Mouse (Mus musculus) embryonic facial prominence, embryonic 15.5 days (tissue): ENCODE data around the gene Sirpa. TPM values are rescaled to one million over a fixed set of nuclear protein-coding genes. Genes with fewer than 3 reads are reported as not detected.

Source experiments
- ATAC-seq: fragments of 200-750 bp; cut with Nextera tagmentation; 2 replicates; pipeline ENCODE4 v1.8.0; 2017; ENCODE audit warnings: low read depth, moderate TSS enrichment; ENCODE audit not compliant: insufficient number of reproducible peaks, low FRiP score, low TSS enrichment
- H3K27ac ChIP-seq: fragments of 300-500 bp; sonication (generic); replicated peaks from 2 replicates; pipeline ENCODE4 v1.5.1; 2015; ENCODE audit warnings: mild to moderate bottlenecking, inconsistent platforms
- H3K27me3 ChIP-seq: fragments of 300-500 bp; sonication (generic); 2 replicates; pipeline ENCODE4 v1.6.1; 2015; ENCODE audit warnings: inconsistent platforms
- H3K36me3 ChIP-seq: fragments of 300-500 bp; sonication (generic); 2 replicates; pipeline ENCODE4 v1.6.1; 2015; ENCODE audit warnings: mild to moderate bottlenecking, inconsistent platforms
- H3K4me1 ChIP-seq: fragments of 300-500 bp; sonication (generic); 2 replicates; pipeline ENCODE4 v1.6.1; 2015; ENCODE audit warnings: inconsistent platforms
- H3K4me2 ChIP-seq: fragments of 300-500 bp; sonication (generic); replicated peaks from 2 replicates; pipeline ENCODE4 v1.6.1; 2015; ENCODE audit warnings: mild to moderate bottlenecking, inconsistent platforms
- H3K4me3 ChIP-seq: fragments of 300-500 bp; sonication (generic); replicated peaks from 2 replicates; pipeline ENCODE4 v1.5.1; 2015; ENCODE audit warnings: mild to moderate bottlenecking, inconsistent platforms
- H3K9ac ChIP-seq: fragments of 300-500 bp; sonication (generic); 2 replicates; pipeline ENCODE4 v1.6.1; 2015; ENCODE audit warnings: inconsistent platforms
- H3K9me3 ChIP-seq: fragments of 300-500 bp; sonication (generic); replicated peaks from 2 replicates; pipeline ENCODE4 v1.6.1; 2016; ENCODE audit warnings: inconsistent platforms
- WGBS: fragments of 180-500 bp; shearing (Covaris S2); methylation state at CpG from one replicate; pipeline ENCODE4 v1.1.7; 2015; 5-methylcytosine and 5-hydroxymethylcytosine counted together
- polyA plus RNA-seq: library from polyadenylated mRNA; unstranded; fragments of >200 nt; fragmentation: Nextera tagmentation; extraction: Ambion mirVana; gene quantifications from 2 replicates; pipeline ENCODE4 v1.2.1, GENCODE M21; 2015

The Sirpa gene
- polyA plus RNA-seq, 1 experiment from 2014 or later = 30.9 TPM

- WGBS = 78% methylated on average over 11 of the region's 11 CpGs
- 0 out of 2 replicates have a peak, but pooled peaks cover 4% of the 10 kb centered on the region for H3K27me3 ChIP-seq
- no peak overlapping the region for H3K9ac ChIP-seq
- no peak overlapping the region for H3K27ac ChIP-seq
- no peak overlapping the region for H3K4me2 ChIP-seq
- H3K9me3 ChIP-seq = no peaks in the 10 kb centered on the region
- no peak for ATAC-seq
- no peak overlapping the region for H3K4me3 ChIP-seq
- 0 out of 2 replicates have a peak, but pooled peaks cover 4% of the 10 kb centered on the region for H3K4me1 ChIP-seq
- H3K36me3 ChIP-seq = no peaks in the 10 kb centered on the region
Measured at GRCm38 (mm10) chr2:129585904-129586514, 6.6 kb upstream of the Sirpa start.

- Histone ChIP-seq H3K4me1 (peaks cover 8% of the 10 kb centered on the region), H3K27me3 (0 out of 2 replicates have a peak, but pooled peaks cover 4% of the 10 kb centered on the region), H3K9ac (no peak overlapping the region), H3K4me2 (no peak overlapping the region), H3K4me3 (no peak overlapping the region), H3K9me3 (no peaks in the 10 kb centered on the region), H3K36me3 (no peaks in the 10 kb centered on the region), H3K27ac (no peak overlapping the region)
- ATAC-seq = no peak
- 43% methylated on average over 3 of the region's 3 CpGs for WGBS
Measured at GRCm38 (mm10) chr2:129587241-129587640, 5.4 kb upstream of the Sirpa start.

- WGBS = 20% methylated on average over 7 of the region's 7 CpGs
- ATAC-seq = no peak
- H3K27ac ChIP-seq = no peak overlapping the region
- H3K27me3 ChIP-seq = 0 out of 2 replicates have a peak, but pooled peaks cover 4% of the 10 kb centered on the region
- no peak overlapping the region for H3K4me3 ChIP-seq
- H3K4me1 ChIP-seq = peaks cover 9% of the 10 kb centered on the region
- no peaks in the 10 kb centered on the region for H3K36me3 ChIP-seq
- no peak overlapping the region for H3K9ac ChIP-seq
- H3K4me2 ChIP-seq = no peak overlapping the region
- H3K9me3 ChIP-seq = no peaks in the 10 kb centered on the region
Measured at GRCm38 (mm10) chr2:129587825-129588251, 4.8 kb upstream of the Sirpa start.

- WGBS = 93% methylated on average over 4 of the region's 4 CpGs
Measured at GRCm38 (mm10) chr2:129591897-129592296, 738 bp upstream of the Sirpa start.

GRCm38 (mm10) chr2:129593141-129593875 lies 673 bp downstream of the Sirpa start:
- peak overlapping the region; percentile 94 for H3K27ac ChIP-seq

More at GRCm38 (mm10) chr2:129591897-129592296, 738 bp upstream of the Sirpa start:
- peak overlapping the region; percentile 71 for H3K4me3 ChIP-seq
- H3K4me2 ChIP-seq = peak overlapping the region; percentile 81
- H3K4me1 ChIP-seq = peaks cover 31% of the 10 kb centered on the region
- no peaks in the 10 kb centered on the region for H3K36me3 ChIP-seq
- H3K27me3 ChIP-seq = 0 out of 2 replicates have a peak, but pooled peaks cover 4% of the 10 kb centered on the region
- no peaks in the 10 kb centered on the region for H3K9me3 ChIP-seq
- H3K27ac ChIP-seq = peak overlapping the region; percentile 94
- ATAC-seq = no peak
- H3K9ac ChIP-seq = no peak overlapping the region

GRCm38 (mm10) chr2:129593876-129594421 lies 1.3 kb downstream of the Sirpa start:
- 5% methylated on average over 13 of the region's 13 CpGs for WGBS

More at GRCm38 (mm10) chr2:129593141-129593875, 673 bp downstream of the Sirpa start:
- peak; percentile 78 for ATAC-seq
- Histone ChIP-seq H3K4me2 (peak overlapping the region; percentile 81), H3K36me3 (no peaks in the 10 kb centered on the region), H3K27me3 (no peaks in the 10 kb centered on the region), H3K9me3 (no peaks in the 10 kb centered on the region), H3K9ac (peak overlapping the region; percentile 81), H3K4me1 (peaks cover 28% of the 10 kb centered on the region), H3K4me3 (peak overlapping the region; percentile 71)
- WGBS = under 1% methylated on average over 57 of the region's 77 CpGs

GRCm38 (mm10) chr2:129594569-129594968 lies 1.9 kb downstream of the Sirpa start:
- Histone ChIP-seq H3K4me3 (peak overlapping the region; percentile 71), H3K9me3 (no peaks in the 10 kb centered on the region), H3K36me3 (no peaks in the 10 kb centered on the region), H3K27ac (no peak overlapping the region), H3K4me1 (peaks cover 28% of the 10 kb centered on the region), H3K9ac (no peak overlapping the region), H3K4me2 (peak overlapping the region; percentile 81), H3K27me3 (no peaks in the 10 kb centered on the region)
- WGBS = 60% methylated on average over 4 of the region's 4 CpGs
- ATAC-seq = no peak

More at GRCm38 (mm10) chr2:129593876-129594421, 1.3 kb downstream of the Sirpa start:
- peak overlapping the region; percentile 81 for H3K4me2 ChIP-seq
- H3K27me3 ChIP-seq = no peaks in the 10 kb centered on the region
- H3K4me3 ChIP-seq = peak overlapping the region; percentile 71
- peak overlapping the region; percentile 81 for H3K9ac ChIP-seq
- no peak for ATAC-seq
- H3K27ac ChIP-seq = peak overlapping the region; percentile 94
- no peaks in the 10 kb centered on the region for H3K9me3 ChIP-seq
- H3K36me3 ChIP-seq = no peaks in the 10 kb centered on the region
- H3K4me1 ChIP-seq = peaks cover 28% of the 10 kb centered on the region

GRCm38 (mm10) chr2:129595206-129595605 lies 2.6 kb downstream of the Sirpa start:
- H3K4me3 ChIP-seq = no peak overlapping the region
- H3K36me3 ChIP-seq = no peaks in the 10 kb centered on the region
- 76% methylated on average over 4 of the region's 4 CpGs for WGBS
- no peaks in the 10 kb centered on the region for H3K9me3 ChIP-seq
- H3K4me1 ChIP-seq = peaks cover 28% of the 10 kb centered on the region
- no peak overlapping the region for H3K4me2 ChIP-seq
- no peak for ATAC-seq
- H3K9ac ChIP-seq = no peak overlapping the region
- H3K27me3 ChIP-seq = no peaks in the 10 kb centered on the region
- H3K27ac ChIP-seq = no peak overlapping the region; the same call in 1 of the 2 replicates

GRCm38 (mm10) chr2:129595661-129596209 lies 3.1 kb downstream of the Sirpa start:
- WGBS = 60% methylated on average over 7 of the region's 7 CpGs

GRCm38 (mm10) chr2:129596555-129597172 lies 4.0 kb downstream of the Sirpa start:
- WGBS = 86% methylated on average over 15 of the region's 15 CpGs
- Histone ChIP-seq H3K36me3 (no peaks in the 10 kb centered on the region), H3K4me2 (no peak overlapping the region), H3K9me3 (no peaks in the 10 kb centered on the region), H3K27ac (no peak overlapping the region), H3K4me1 (peaks cover 36% of the 10 kb centered on the region), H3K9ac (no peak overlapping the region), H3K27me3 (no peaks in the 10 kb centered on the region), H3K4me3 (no peak overlapping the region)
- ATAC-seq = no peak

More at GRCm38 (mm10) chr2:129595661-129596209, 3.1 kb downstream of the Sirpa start:
- no peak for ATAC-seq
- Histone ChIP-seq H3K4me2 (no peak overlapping the region), H3K9ac (no peak overlapping the region), H3K4me1 (peaks cover 28% of the 10 kb centered on the region), H3K27me3 (no peaks in the 10 kb centered on the region), H3K9me3 (no peaks in the 10 kb centered on the region), H3K36me3 (no peaks in the 10 kb centered on the region), H3K27ac (no peak overlapping the region; the same call in 1 of the 2 replicates), H3K4me3 (no peak overlapping the region)
